Mouse (Mus musculus) heart, embryonic 13.5 days (tissue): ENCODE measurements at regions not wholly inside any gene's neighbourhood (a gene's known extent, or its start where the extent isn't known, plus 50 kb on each side); places are given as distances from the start of the nearest gene placed in this dataset.

Source experiments
- ATAC-seq: fragments of 200-750 bp; cut with Nextera tagmentation; 2 replicates; pipeline ENCODE4 v1.8.0; 2017; ENCODE audit warnings: moderate TSS enrichment; ENCODE audit not compliant: insufficient number of reproducible peaks, low FRiP score, low TSS enrichment; ENCODE audit errors: extremely low read depth
- H3K27ac ChIP-seq: fragments of 300-500 bp; sonication (generic); replicated peaks from 2 replicates; pipeline ENCODE4 v1.5.1; 2015; ENCODE audit warnings: moderate library complexity, mild to moderate bottlenecking, inconsistent platforms
- H3K27me3 ChIP-seq: fragments of 300-500 bp; sonication (generic); replicated peaks from 2 replicates; pipeline ENCODE4 v1.6.1; 2015; ENCODE audit warnings: mild to moderate bottlenecking, inconsistent platforms
- H3K36me3 ChIP-seq: fragments of 300-500 bp; sonication (generic); 2 replicates; pipeline ENCODE4 v1.6.1; 2015; ENCODE audit warnings: mild to moderate bottlenecking, inconsistent platforms
- H3K4me1 ChIP-seq: fragments of 300-500 bp; sonication (generic); 2 replicates; pipeline ENCODE4 v1.6.1; 2015; ENCODE audit warnings: inconsistent platforms
- H3K4me2 ChIP-seq: fragments of 300-500 bp; sonication (generic); 2 replicates; pipeline ENCODE4 v1.6.1; 2015; ENCODE audit warnings: inconsistent platforms, mild to moderate bottlenecking, moderate library complexity
- H3K4me3 ChIP-seq: fragments of 300-500 bp; sonication (generic); 2 replicates; pipeline ENCODE4 v1.5.1; 2015; ENCODE audit warnings: moderate library complexity, mild to moderate bottlenecking, inconsistent platforms
- H3K9ac ChIP-seq: fragments of 300-500 bp; sonication (generic); 2 replicates; pipeline ENCODE4 v1.6.1; 2015; ENCODE audit warnings: inconsistent platforms, mild to moderate bottlenecking, moderate library complexity
- H3K9me3 ChIP-seq: fragments of 300-500 bp; sonication (generic); 2 replicates; pipeline ENCODE4 v1.6.1; 2016; ENCODE audit warnings: inconsistent platforms
- WGBS: fragments of 180-500 bp; shearing (Covaris S2); methylation state at CpG from one replicate; pipeline ENCODE4 v1.1.7; 2015; ENCODE audit warnings: mixed read lengths; 5-methylcytosine and 5-hydroxymethylcytosine counted together

DNA sequence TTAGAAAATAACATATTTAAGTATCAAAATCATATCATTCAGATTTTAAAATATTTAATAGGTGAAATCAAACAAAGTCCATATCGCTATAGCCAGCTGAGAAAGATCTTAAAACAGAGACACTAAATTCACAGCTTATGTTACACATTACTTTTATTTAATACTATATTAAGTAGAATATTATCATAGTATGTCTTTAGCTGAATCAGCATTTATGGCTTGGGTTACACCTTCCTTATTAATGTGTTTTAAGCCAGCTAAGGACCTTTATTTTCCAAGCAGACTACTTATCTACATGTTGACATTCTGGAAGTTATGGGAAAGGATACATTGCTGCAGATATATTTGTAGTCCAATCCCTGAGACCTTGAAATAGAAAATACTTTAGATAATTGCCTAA lies 684.9 kb upstream of the Adgrl4 start:
- no peak overlapping the region for H3K4me3 ChIP-seq
- WGBS: 88% methylated on average over 1 of the region's 1 CpGs
- no peaks in the 10 kb centered on the region for H3K27me3 ChIP-seq
- no peaks in the 10 kb centered on the region for H3K9me3 ChIP-seq
- no peak overlapping the region for H3K4me2 ChIP-seq
- ATAC-seq: no peak
- no peaks in the 10 kb centered on the region for H3K4me1 ChIP-seq
- no peak overlapping the region for H3K27ac ChIP-seq
- no peak overlapping the region for H3K9ac ChIP-seq
- H3K36me3 ChIP-seq: no peaks in the 10 kb centered on the region

DNA sequence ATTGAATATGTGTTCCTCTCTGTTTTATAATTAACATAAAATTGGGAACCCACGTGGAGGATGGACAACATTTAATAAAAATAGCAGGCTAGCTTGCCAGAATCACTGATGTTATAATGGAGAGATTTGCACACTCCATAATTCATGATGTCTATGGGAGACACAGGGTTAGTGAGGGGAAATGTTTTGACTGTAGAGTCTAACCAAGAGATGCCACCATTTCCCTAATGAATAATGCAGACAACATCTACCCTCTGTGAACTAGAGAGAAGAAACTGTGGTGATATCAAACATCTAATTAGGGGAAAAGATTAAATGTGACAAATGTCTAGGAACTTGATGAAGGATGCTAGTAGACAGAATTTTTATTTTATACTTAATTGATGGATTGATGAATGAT lies 677.8 kb upstream of the Adgrl4 start:
- H3K4me2 ChIP-seq: no peak overlapping the region
- H3K36me3 ChIP-seq: no peaks in the 10 kb centered on the region
- H3K27ac ChIP-seq: no peak overlapping the region
- no peak overlapping the region for H3K4me3 ChIP-seq
- no peaks in the 10 kb centered on the region for H3K9me3 ChIP-seq
- ATAC-seq: no peak
- 58% methylated on average over 1 of the region's 1 CpGs for WGBS
- no peak overlapping the region for H3K9ac ChIP-seq
- H3K4me1 ChIP-seq: no peaks in the 10 kb centered on the region
- no peaks in the 10 kb centered on the region for H3K27me3 ChIP-seq

DNA sequence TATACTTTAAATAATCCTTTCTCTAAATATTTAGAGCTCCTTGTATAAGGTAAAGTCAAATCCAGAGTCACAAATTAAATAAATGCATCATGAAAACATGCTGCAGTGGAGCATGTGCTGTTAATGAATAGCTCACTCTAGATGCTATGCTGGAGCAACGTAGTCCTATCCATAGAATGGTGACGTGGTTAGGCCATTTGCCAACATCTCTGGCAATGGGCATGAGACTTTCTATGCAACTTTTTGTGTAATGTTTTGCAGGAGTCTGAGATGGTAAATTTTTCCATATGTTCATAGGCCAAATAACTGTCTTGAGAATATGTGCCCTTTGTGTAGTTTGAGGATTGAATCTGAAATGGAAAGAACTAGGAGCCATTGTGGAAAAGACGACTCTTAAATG lies 653.1 kb upstream of the Adgrl4 start:
- Histone ChIP-seq H3K4me3 (no peak overlapping the region), H3K4me2 (no peak overlapping the region), H3K4me1 (no peaks in the 10 kb centered on the region), H3K9ac (no peak overlapping the region), H3K27me3 (no peaks in the 10 kb centered on the region), H3K36me3 (no peaks in the 10 kb centered on the region), H3K27ac (no peak overlapping the region), H3K9me3 (no peaks in the 10 kb centered on the region)
- 72% methylated on average over 3 of the region's 3 CpGs for WGBS
- ATAC-seq: no peak

DNA sequence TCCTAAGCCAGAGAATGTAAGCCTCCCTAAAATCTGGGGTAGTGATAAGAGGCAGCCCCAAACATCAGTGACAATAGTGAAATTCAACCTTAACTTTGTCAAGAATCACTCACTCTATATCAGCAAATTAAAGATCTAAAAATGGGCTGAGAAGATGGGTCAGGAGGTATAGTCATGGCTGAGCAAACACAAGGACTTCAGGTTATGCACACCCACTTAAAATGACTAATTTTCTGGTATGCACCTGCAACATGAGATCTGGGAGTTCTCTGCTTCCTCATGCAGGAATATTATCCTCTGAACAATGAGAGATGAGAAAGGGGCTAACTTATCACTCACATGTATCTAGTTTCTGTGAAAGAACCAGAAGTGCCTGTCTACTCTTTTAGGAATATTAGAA lies 619.9 kb upstream of the Adgrl4 start:
- Histone ChIP-seq H3K4me3 (no peak overlapping the region), H3K27ac (no peak overlapping the region), H3K4me2 (no peak overlapping the region), H3K27me3 (no peaks in the 10 kb centered on the region), H3K9me3 (no peaks in the 10 kb centered on the region), H3K36me3 (no peaks in the 10 kb centered on the region), H3K4me1 (peaks cover 19% of the 10 kb centered on the region), H3K9ac (no peak overlapping the region)
- ATAC-seq: no peak

DNA sequence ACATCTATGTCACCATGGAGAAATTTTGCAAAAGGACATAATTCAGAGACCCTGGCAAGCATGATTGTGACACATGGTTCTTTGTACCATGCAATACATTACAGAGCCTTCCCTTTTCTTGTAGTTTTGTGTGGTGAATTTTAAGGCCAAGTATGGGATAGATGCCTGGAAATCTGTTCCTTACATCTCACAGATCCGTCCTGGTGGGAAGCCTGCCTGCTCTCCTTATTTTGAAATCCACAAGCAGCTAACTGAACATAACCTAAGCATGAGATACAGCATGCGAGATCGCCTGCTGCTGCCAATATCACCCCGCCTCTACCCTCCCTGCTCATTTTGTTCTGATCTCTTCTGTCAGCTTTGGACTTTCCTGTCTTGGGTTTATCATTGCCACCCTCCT lies 618.3 kb upstream of the Adgrl4 start:
- no peak for ATAC-seq
- no peaks in the 10 kb centered on the region for H3K9me3 ChIP-seq
- no peaks in the 10 kb centered on the region for H3K27me3 ChIP-seq
- H3K4me1 ChIP-seq: peaks cover 25% of the 10 kb centered on the region
- no peak overlapping the region for H3K9ac ChIP-seq
- no peak overlapping the region for H3K27ac ChIP-seq
- H3K36me3 ChIP-seq: no peaks in the 10 kb centered on the region
- H3K4me3 ChIP-seq: no peak overlapping the region
- 52% methylated on average over 4 of the region's 4 CpGs for WGBS
- no peak overlapping the region for H3K4me2 ChIP-seq

DNA sequence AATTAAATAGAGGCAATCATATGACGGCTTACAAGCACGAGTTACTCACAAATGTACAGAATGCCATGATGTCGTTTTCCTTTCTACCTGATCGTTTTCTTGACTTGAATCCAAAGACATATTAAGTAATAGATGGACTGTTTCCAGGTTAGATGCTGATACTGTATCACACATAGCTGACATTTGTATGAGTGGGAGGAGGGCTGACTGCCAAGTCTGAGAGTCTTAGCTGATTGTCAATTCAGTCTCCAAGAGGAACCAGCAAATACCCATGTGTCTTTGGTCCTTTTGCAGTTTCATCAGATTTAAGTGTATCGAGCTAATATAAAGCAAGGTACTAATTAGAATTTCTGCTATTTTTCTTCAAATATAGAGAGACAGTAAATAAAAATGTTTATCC lies 617.6 kb upstream of the Adgrl4 start:
- Histone ChIP-seq H3K27ac (no peak overlapping the region), H3K36me3 (no peaks in the 10 kb centered on the region), H3K9me3 (no peaks in the 10 kb centered on the region), H3K4me3 (no peak overlapping the region), H3K4me1 (peaks cover 25% of the 10 kb centered on the region), H3K4me2 (no peak overlapping the region), H3K27me3 (no peaks in the 10 kb centered on the region), H3K9ac (no peak overlapping the region)
- 41% methylated on average over 5 of the region's 5 CpGs for WGBS
- ATAC-seq: no peak

DNA sequence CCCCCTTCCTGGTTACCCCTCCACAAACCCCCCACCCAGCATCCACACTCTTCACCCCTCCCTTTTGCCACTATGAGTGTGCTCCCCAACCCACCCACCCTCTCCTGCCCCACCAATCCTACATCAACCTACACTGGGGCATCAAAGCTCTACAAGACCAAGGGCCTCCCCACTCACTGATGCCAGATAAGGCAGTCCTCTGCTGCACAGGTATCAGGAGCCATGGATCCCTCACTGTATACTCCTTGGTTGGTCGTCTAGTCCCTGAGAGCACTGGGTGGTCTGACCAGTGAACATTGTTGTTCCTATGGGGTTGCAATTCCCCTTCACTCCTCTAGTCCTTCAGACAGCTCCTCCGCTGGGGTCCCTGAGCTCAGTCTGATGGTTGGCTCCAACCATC lies 591.7 kb upstream of the Adgrl4 start:
- Histone ChIP-seq H3K36me3 (no peaks in the 10 kb centered on the region), H3K27ac (no peak overlapping the region), H3K9me3 (no peaks in the 10 kb centered on the region), H3K9ac (no peak overlapping the region), H3K4me2 (no peak overlapping the region), H3K4me1 (no peaks in the 10 kb centered on the region), H3K4me3 (no peak overlapping the region), H3K27me3 (no peaks in the 10 kb centered on the region)
- WGBS: 83% methylated on average over 2 of the region's 2 CpGs
- ATAC-seq: no peak; the same call in 1 of the 2 replicates

DNA sequence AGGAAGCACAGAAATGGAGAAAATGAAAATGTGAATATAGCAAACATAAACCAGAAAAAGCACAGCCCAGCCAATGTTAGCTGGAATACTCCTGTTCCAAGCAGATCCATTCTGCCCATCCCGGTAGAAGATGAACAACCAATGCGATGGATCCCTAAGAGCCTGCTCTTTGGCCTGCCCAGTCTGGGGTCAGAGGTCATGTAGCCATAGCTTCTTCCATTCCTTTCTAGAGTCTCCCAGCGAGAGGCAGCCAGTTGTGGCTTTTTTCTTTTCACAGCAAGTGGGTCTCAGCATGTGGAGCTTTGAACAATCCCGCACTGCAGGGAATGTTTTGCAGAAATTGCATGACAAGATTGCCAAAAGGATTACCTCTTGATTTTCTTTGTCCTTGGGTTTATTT lies 585.6 kb upstream of the Adgrl4 start:
- Histone ChIP-seq H3K27ac (no peak overlapping the region), H3K4me2 (no peak overlapping the region), H3K4me1 (no peaks in the 10 kb centered on the region), H3K9ac (no peak overlapping the region), H3K9me3 (no peaks in the 10 kb centered on the region), H3K27me3 (no peaks in the 10 kb centered on the region), H3K4me3 (no peak overlapping the region), H3K36me3 (no peaks in the 10 kb centered on the region)
- ATAC-seq: no peak
- WGBS: 59% methylated on average over 4 of the region's 4 CpGs

DNA sequence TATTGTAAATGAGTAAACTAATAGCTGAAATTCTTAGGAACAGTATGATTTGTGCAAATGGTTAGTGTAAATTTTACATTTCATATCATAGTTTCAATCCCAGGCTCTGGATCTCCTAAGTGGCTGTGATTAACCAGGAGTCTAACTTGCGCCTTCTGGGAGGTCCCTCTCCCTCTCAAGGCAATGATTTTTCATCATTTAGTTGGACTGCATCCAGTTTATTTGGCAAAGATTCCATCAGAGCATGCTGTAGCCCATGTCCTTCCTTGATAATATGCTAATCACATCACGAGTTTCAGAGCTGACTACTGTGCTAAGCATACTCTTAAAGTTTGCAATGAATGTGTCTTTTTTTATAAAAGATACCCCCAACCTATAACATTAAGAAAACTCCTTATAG lies 541.0 kb upstream of the Adgrl4 start:
- Histone ChIP-seq H3K4me3 (no peak overlapping the region), H3K9ac (no peak overlapping the region), H3K27ac (no peak overlapping the region), H3K9me3 (no peaks in the 10 kb centered on the region), H3K27me3 (no peaks in the 10 kb centered on the region), H3K36me3 (no peaks in the 10 kb centered on the region), H3K4me1 (no peaks in the 10 kb centered on the region), H3K4me2 (no peak overlapping the region)
- ATAC-seq: no peak
- WGBS: 61% methylated on average over 2 of the region's 2 CpGs

DNA sequence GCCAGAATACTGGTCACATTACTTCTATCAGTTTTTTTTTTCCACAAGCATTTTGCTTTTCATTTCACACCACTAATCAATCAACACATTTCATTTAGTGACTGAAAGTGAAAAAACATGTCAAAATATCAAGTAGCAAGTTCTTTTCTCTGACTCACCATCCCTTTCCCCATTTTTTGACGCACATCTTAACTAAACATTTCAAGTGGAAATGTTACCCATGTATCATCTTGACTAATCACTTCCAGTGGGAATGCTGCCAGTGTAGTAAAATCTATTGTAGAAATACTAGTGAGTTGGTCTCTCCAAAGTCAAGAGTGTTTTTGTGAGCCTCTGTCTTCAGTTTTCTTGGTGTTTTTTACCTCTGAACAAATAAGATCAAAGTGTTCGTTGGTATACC lies 527.6 kb upstream of the Adgrl4 start:
- H3K4me1 ChIP-seq: no peaks in the 10 kb centered on the region
- no peak overlapping the region for H3K9ac ChIP-seq
- H3K27me3 ChIP-seq: no peaks in the 10 kb centered on the region
- H3K36me3 ChIP-seq: no peaks in the 10 kb centered on the region
- H3K4me3 ChIP-seq: no peak overlapping the region
- 58% methylated on average over 2 of the region's 2 CpGs for WGBS
- ATAC-seq: no peak
- no peak overlapping the region for H3K4me2 ChIP-seq
- no peak overlapping the region for H3K27ac ChIP-seq
- no peaks in the 10 kb centered on the region for H3K9me3 ChIP-seq

DNA sequence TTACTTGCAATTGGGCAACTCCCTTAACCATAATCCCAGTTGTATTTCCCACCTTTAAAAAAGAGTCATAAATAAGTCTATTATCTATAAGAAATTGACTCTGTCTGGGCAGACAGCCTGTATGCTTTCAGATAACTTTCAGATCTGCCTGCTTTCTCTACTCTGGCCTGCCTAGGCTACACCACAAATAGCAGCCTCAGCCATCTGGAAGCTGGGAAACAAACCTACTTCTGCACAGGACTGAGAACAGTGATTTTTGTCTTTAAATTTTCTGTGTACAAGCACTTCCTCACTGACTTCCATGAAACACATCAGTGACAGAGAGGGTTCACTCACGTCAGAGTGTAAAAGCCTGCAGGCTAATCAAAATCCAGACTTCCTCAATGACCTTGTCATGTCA lies 482.8 kb upstream of the Adgrl4 start:
- 38% methylated on average over 1 of the region's 1 CpGs for WGBS
- H3K9me3 ChIP-seq: no peaks in the 10 kb centered on the region
- ATAC-seq: no peak

DNA sequence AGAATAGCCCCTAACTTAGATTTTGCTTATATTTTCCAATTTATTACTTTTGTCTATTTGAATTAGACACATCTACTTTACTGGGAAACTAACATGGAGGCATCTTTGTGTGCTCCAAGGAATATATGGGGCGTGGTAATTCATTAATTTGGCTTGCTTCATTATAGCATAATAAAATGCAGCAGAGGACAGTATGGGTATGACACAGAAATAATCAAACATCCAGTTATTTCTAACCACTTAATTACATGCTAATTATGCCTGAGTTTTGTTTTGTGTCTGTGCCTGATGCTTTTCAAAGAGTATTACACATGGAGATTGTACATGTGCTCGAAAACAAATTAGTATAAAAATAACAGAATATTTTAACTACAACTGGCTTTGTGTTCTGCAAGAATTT lies 438.0 kb upstream of the Adgrl4 start:
- Histone ChIP-seq H3K4me1 (0 out of 2 replicates have a peak, but pooled peaks cover 3% of the 10 kb centered on the region), H3K4me3 (no peak overlapping the region), H3K9ac (no peak overlapping the region), H3K27ac (no peak overlapping the region), H3K9me3 (no peaks in the 10 kb centered on the region), H3K27me3 (no peaks in the 10 kb centered on the region), H3K4me2 (no peak overlapping the region), H3K36me3 (no peaks in the 10 kb centered on the region)
- no peak for ATAC-seq
- WGBS: 73% methylated on average over 2 of the region's 2 CpGs

More for the DNA sequence above, 482.8 kb upstream of the Adgrl4 start:
- no peaks in the 10 kb centered on the region for H3K4me1 ChIP-seq
- no peak overlapping the region for H3K4me3 ChIP-seq
- H3K4me2 ChIP-seq: no peak overlapping the region
- H3K9ac ChIP-seq: no peak overlapping the region
- H3K36me3 ChIP-seq: no peaks in the 10 kb centered on the region
- no peaks in the 10 kb centered on the region for H3K27me3 ChIP-seq
- H3K27ac ChIP-seq: no peak overlapping the region

DNA sequence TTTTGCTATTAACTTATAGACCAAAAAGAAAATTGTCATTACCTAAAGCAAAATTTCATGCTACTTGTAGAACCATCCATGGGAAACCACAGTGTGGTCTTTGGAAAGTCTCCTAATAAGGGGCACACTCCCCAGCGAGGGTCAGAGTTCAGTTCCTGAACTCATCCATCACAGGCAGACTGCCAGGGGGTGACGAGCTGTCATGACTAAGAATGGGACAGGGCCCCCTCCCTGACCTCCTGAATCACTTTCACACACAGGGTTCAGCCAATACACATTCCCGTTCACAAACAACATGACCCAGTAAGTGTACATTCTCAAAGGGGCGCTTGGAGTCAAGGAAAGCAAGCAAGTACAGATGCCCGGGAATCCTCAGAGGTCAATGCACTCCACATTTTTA lies 437.5 kb upstream of the Adgrl4 start:
- 26% methylated on average over 5 of the region's 5 CpGs for WGBS
- no peaks in the 10 kb centered on the region for H3K36me3 ChIP-seq
- ATAC-seq: no peak

More for the DNA sequence above, 437.5 kb upstream of the Adgrl4 start:
- Histone ChIP-seq H3K27ac (no peak overlapping the region), H3K4me3 (no peak overlapping the region), H3K4me1 (0 out of 2 replicates have a peak, but pooled peaks cover 3% of the 10 kb centered on the region), H3K27me3 (no peaks in the 10 kb centered on the region), H3K9ac (no peak overlapping the region), H3K4me2 (no peak overlapping the region), H3K9me3 (no peaks in the 10 kb centered on the region)
